Mouse (Mus musculus): ENCODE measurements around the gene Ugt1a8.
"Not testable (repeated sequence)": the region's sequence is repeated elsewhere in the genome, so short reads cannot be mapped to it uniquely, and the experiment has no call there.

Ugt1a8 gene

GRCm38 (mm10) chr1:88109604-88110003 lies 22.0 kb downstream of the Ugt1a8 start:
- DNase-seq = not testable (repeated sequence)

GRCm38 (mm10) chr1:88112769-88113168 lies 25.2 kb downstream of the Ugt1a8 start:
- DNase-seq = not testable (repeated sequence)

- DNase-seq = not testable (repeated sequence)
Measured at GRCm38 (mm10) chr1:88120550-88120949, 32.9 kb downstream of the Ugt1a8 start.

GRCm38 (mm10) chr1:88121521-88121920 lies 33.9 kb downstream of the Ugt1a8 start:
- DNase-seq = peak; percentile 61

- DNase-seq = not testable (repeated sequence)
Measured at GRCm38 (mm10) chr1:88125827-88126360, 38.3 kb downstream of the Ugt1a8 start.

- DNase-seq = not testable (repeated sequence)
Measured at GRCm38 (mm10) chr1:88129091-88129490, 41.5 kb downstream of the Ugt1a8 start.

GRCm38 (mm10) chr1:88130223-88130622 lies 42.6 kb downstream of the Ugt1a8 start:
- not testable (repeated sequence) for DNase-seq

GRCm38 (mm10) chr1:88133908-88134456 lies 46.4 kb downstream of the Ugt1a8 start:
- DNase-seq = no peak

GRCm38 (mm10) chr1:88134457-88135011 lies 46.9 kb downstream of the Ugt1a8 start, which contains the start of gene Ugt1a6a:
Gene Ugt1a6a, plus strand, starts transcription at chr1:88134809.
- DNase-seq = peak; percentile 42

GRCm38 (mm10) chr1:88135229-88135904 lies 47.8 kb downstream of the Ugt1a8 start:
- not testable (repeated sequence) for DNase-seq

- DNase-seq = no peak
Measured at GRCm38 (mm10) chr1:88136646-88137045, 49.0 kb downstream of the Ugt1a8 start.

- no peak for DNase-seq
Measured at GRCm38 (mm10) chr1:88137264-88137663, 49.7 kb downstream of the Ugt1a8 start.

GRCm38 (mm10) chr1:88138145-88138544 lies 50.5 kb downstream of the Ugt1a8 start:
- DNase-seq = no peak

GRCm38 (mm10) chr1:88140492-88140891 lies 52.9 kb downstream of the Ugt1a8 start:
- DNase-seq = peak; percentile 64

- peak; percentile 73 for DNase-seq
Measured at GRCm38 (mm10) chr1:88143966-88144675, 56.5 kb downstream of the Ugt1a8 start.

- DNase-seq = peak; percentile 42
Measured at GRCm38 (mm10) chr1:88145278-88145677, 57.7 kb downstream of the Ugt1a8 start.

- DNase-seq = not testable (repeated sequence)
Measured at GRCm38 (mm10) chr1:88150133-88150532, 62.5 kb downstream of the Ugt1a8 start.

- DNase-seq = no peak
Measured at GRCm38 (mm10) chr1:88158430-88158829, 70.8 kb downstream of the Ugt1a8 start.

GRCm38 (mm10) chr1:88165711-88166110 lies 78.1 kb downstream of the Ugt1a8 start, which contains the start of gene Ugt1a5:
Gene Ugt1a5, plus strand, starts transcription at chr1:88166012.
- DNase-seq = no peak

GRCm38 (mm10) chr1:88172190-88172589 lies 84.6 kb downstream of the Ugt1a8 start:
- not testable (repeated sequence) for DNase-seq

GRCm38 (mm10) chr1:88179657-88180056 lies 92.0 kb downstream of the Ugt1a8 start:
- no peak for DNase-seq

GRCm38 (mm10) chr1:88186325-88186935 lies 98.8 kb downstream of the Ugt1a8 start:
- no peak for DNase-seq

GRCm38 (mm10) chr1:88192136-88192535 lies 104.5 kb downstream of the Ugt1a8 start:
- no peak for DNase-seq
